Mouse (Mus musculus) bone marrow, adult 2 months (tissue): ENCODE measurements around the gene Wnt1.

Source experiments
- CTCF ChIP-seq: fragments of 200-500 bp; IDR thresholded peaks from 2 replicates; pipeline ENCODE4 v1.5.1; 2011; ENCODE audit warnings: low read length, control low read depth; ENCODE audit not compliant: control insufficient read depth, insufficient read depth
- POLR2A ChIP-seq: fragments of 200-500 bp; IDR thresholded peaks from 2 replicates; pipeline ENCODE4 v1.6.1; 2011; ENCODE audit warnings: low read depth, mild to moderate bottlenecking, control low read depth, low read length, borderline replicate concordance; ENCODE audit not compliant: control insufficient read depth

GRCm38 (mm10) chr15:98806809-98807770 is 17.4 kb downstream of the Wnt1 start:
- TF ChIP-seq CTCF (no peak), POLR2A (no peak)
